ENCODE assay signal across 20 mouse cellular contexts in genomic region chr1:43601054-43601453, GRCm38 (mm10).
"Had no signal": no experiment of that assay in that cellular context is flagged by ENCODE, and none has a peak within 500 bp of the region (broad histone marks: within the 10 kb centered on the region; RNA-seq: fewer than 3 reads in every experiment).

No protein-coding gene starts in this region.

- H3K4me3 ChIP-seq: limb, embryonic 13.5 days; liver, embryonic 12.5 days; liver, embryonic 15.5 days; lung, embryonic 15.5 days; megakaryocyte, embryonic 14.5 days; midbrain, embryonic 10.5 days; midbrain, embryonic 13.5 days had no signal

- ATAC-seq: intestine, postnatal 0 days; liver, embryonic 12.5 days; midbrain, embryonic 13.5 days had no signal

- DNase-seq: kidney, adult 2 months; kidney, postnatal 36 days; left cerebral cortex, postnatal 4 days; liver; lung, adult 18-20 months; lung, postnatal 10 days; lung, postnatal 36 days; right cerebral cortex, adult 18-20 months; right cerebral cortex, postnatal 14 days; right cerebral cortex, postnatal 4 days had no signal

- H3K9me3 ChIP-seq: liver, embryonic 12.5 days; liver, embryonic 15.5 days; lung, embryonic 15.5 days; midbrain, embryonic 10.5 days; midbrain, embryonic 13.5 days had no signal

- H3K27ac ChIP-seq: kidney, postnatal 0 days; limb, embryonic 13.5 days; liver, embryonic 12.5 days; liver, embryonic 15.5 days; lung, embryonic 15.5 days; midbrain, embryonic 10.5 days; midbrain, embryonic 13.5 days; stomach, postnatal 0 days had no signal

- H3K4me1 ChIP-seq: limb, embryonic 13.5 days; lung, embryonic 15.5 days; midbrain, embryonic 10.5 days; midbrain, embryonic 13.5 days had no signal

- H3K36me3 ChIP-seq: limb, embryonic 13.5 days; liver, embryonic 12.5 days; liver, embryonic 15.5 days; lung, embryonic 15.5 days; midbrain, embryonic 10.5 days; midbrain, embryonic 13.5 days had no signal

- H3K9ac ChIP-seq: limb, embryonic 13.5 days; liver, embryonic 12.5 days; liver, embryonic 15.5 days; lung, embryonic 15.5 days; midbrain, embryonic 13.5 days had no signal

- H3K4me2 ChIP-seq: limb, embryonic 13.5 days; liver, embryonic 12.5 days; liver, embryonic 15.5 days; lung, embryonic 15.5 days; midbrain, embryonic 13.5 days had no signal

- H3K27me3 ChIP-seq: limb, embryonic 13.5 days; liver, embryonic 12.5 days; liver, embryonic 15.5 days; lung, embryonic 15.5 days; megakaryocyte, embryonic 14.5 days; midbrain, embryonic 13.5 days had no signal
